Mouse (Mus musculus) gastrocnemius, adult 2 months (tissue): ENCODE data around the gene Gm43638. TPM values are rescaled to one million over a fixed set of nuclear protein-coding genes. Genes with fewer than 3 reads are reported as not detected.
"Not testable (repeated sequence)": the region's sequence is repeated elsewhere in the genome, so short reads cannot be mapped to it uniquely, and the experiment has no call there.

Experiments
- DNase-seq: peaks from one replicate; pipeline ENCODE4 v3.0.0; 2022
- H3K27ac ChIP-seq: fragments of 200-600 bp; 2 replicates; pipeline ENCODE4 v1.8.1; 2022; ENCODE audit warnings: mild to moderate bottlenecking
- H3K4me3 ChIP-seq: fragments of 200-600 bp; 2 replicates; pipeline ENCODE4 v1.8.1; 2022; ENCODE audit warnings: mild to moderate bottlenecking, moderate library complexity
- CTCF ChIP-seq: fragments of 200-600 bp; IDR thresholded peaks from 2 replicates; pipeline ENCODE4 v1.8.1; 2022; ENCODE audit warnings: antibody characterized with exemption, mild to moderate bottlenecking, moderate library complexity
- intact Hi-C: fragments of 180-260 bp; cut with DNase I; formaldehyde crosslinking; loops from one replicate; pipeline ENCODE4 v1.15.1; 2025
- total RNA-seq, 2 experiments: library from RNA; stranded (reverse); gene quantifications; 2 replicates each; pipeline ENCODE4 v1.2.3; 2021

Gm43638 gene
- total RNA-seq, 2 experiments from 2014 or later, result not detected

DNA sequence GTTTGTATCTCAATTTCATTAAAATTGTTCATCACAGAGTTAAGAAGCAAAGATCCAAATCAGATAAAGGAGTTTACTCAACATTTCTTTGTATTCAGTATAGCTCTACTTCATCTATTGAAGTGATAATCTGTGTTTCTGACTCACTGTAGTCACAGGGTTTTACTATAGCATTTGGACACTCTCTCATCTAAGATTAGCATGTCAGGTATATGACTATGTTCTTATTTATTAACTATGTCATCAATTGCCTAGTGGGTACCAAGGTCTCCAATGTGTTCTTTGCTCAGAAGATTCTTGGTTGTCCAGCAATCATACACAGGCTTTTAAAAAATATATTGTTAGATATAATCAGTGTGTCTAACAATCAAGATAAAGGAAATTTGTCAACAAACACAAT lies 31.1 kb downstream of the Gm43638 start:
- intact Hi-C loops, result no loop called here
- no peak overlapping the region for H3K27ac ChIP-seq
- no peak overlapping the region for H3K4me3 ChIP-seq
- no peak for DNase-seq
- TF ChIP-seq CTCF, result no peak

DNA sequence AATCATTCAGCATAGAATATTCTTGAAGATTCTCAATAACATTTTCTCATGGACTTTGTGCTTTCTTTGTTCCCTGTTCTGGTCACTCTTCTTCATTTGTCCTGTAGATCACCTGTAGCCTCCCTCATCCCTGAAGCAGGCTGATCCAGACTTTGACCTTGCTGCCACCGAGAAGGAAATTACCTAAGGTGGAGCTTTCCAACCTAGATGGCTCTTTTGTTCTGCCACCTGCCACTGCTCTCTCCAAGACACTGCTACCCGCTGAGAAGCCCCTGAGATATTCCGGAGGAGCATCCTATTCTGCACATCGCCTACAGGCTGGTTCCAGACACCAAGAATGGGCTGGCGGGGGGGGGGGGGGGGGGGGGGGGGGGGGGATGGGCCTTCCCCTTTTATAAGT lies 34.1 kb downstream of the Gm43638 start:
- H3K4me3 ChIP-seq, H3K27ac ChIP-seq, intact Hi-C loops, DNase-seq: not testable (repeated sequence)

DNA sequence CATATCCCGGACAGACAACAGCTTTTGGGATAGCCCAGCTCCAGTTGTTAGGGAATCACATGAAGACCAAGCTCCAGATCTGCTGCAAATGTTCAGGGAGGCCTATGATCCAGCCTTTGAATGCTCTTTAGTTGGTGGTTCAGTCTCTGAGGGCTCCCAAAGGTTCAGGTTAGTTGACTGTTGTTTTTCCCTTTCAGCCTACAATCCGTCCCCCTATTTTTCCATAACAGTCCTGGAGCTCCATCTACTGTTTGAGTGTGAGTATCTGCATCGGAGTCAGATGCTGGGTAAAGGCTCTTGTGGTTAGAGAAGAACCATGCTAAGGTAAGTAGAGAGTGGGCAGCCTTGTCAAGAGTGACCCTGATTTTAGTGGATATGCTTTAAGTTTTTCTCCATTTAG lies 50.3 kb downstream of the Gm43638 start:
- no peak for TF ChIP-seq CTCF
- no peak for DNase-seq
- no peak overlapping the region for H3K27ac ChIP-seq
- H3K4me3 ChIP-seq, result no peak overlapping the region
- intact Hi-C loops, result no loop called here

DNA sequence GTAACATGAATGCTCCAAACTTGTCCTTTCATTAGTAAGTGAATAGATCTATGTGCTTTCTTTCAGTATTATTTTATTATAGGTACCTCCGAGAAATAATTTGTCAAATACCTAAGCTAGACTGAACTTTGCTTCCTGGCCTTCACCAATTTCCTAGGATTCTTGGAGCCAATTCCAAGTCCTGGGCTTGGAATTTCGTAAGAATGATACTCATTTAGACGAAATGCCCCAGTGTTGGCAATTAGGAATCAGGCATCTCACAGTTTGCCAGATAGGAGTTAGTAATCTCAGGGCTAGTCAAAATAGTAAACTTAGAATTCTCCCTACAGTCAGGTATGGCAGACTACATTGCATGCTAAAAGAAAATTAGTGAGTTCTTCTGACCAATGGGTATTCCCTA lies 60.9 kb downstream of the Gm43638 start:
- no peak for DNase-seq
- H3K27ac ChIP-seq, result no peak overlapping the region
- H3K4me3 ChIP-seq, result no peak overlapping the region
- intact Hi-C loops, result no loop called here
- no peak for TF ChIP-seq CTCF

DNA sequence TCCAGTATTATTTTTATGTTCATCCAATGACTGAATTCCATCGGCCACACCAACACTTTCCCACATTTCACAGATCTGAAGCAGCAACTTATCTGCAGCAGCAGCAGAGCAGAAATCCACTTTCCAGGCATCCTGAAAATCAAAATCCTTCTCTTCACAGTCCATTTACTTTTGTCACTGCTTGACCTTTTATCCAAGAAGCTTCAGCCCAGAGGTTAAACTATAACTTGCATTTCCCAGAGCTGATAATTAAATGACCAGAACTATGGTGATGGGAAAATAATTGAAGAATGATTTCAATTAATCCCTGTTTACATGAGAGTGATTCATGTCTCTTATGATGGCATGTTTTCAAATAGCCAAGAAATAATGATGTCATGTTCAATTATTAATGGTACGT lies 62.6 kb downstream of the Gm43638 start, which contains the start of gene Ugt2b38:
TSS of gene Ugt2b38 (minus strand) at position 163 of the 400 bp plus-strand sequence.
- H3K27ac ChIP-seq, intact Hi-C loops, H3K4me3 ChIP-seq, DNase-seq: not testable (repeated sequence)

Other genes starting within 250 kb of the Gm43638 start
- gene Ugt2b37, start 232.0 kb downstream of the Gm43638 start, total RNA-seq, result not detected
- not detected for gene Ugt2a3, start 149.6 kb downstream of the Gm43638 start, total RNA-seq
- not detected for gene Ugt2b38, start 62.6 kb downstream of the Gm43638 start, total RNA-seq
- gene Ugt2a2, start 4.5 kb downstream of the Gm43638 start, total RNA-seq, result not detected
- gene Ugt2a1, start 4.1 kb upstream of the Gm43638 start, total RNA-seq, result not detected
- gene Sult1b1, start 51.4 kb upstream of the Gm43638 start, total RNA-seq, result not detected
- not detected for gene Sult1d1, start 82.2 kb upstream of the Gm43638 start, total RNA-seq
- under 1 TPM in 1 of 2 experiments, not detected in 1; 0.26 TPM for gene Sult1e1, start 104.8 kb upstream of the Gm43638 start, total RNA-seq
- gene Csn1s1, start 179.4 kb upstream of the Gm43638 start, total RNA-seq, result not detected
- gene Csn2, start 212.8 kb upstream of the Gm43638 start, total RNA-seq, result not detected